Mouse (Mus musculus) thymus, postnatal 14 days (tissue): ENCODE data around the gene Nkx2-3.

Source experiments
- DNase-seq: peaks from one replicate; pipeline ENCODE4 v3.0.0; 2021

Nkx2-3 gene

GRCm38 (mm10) chr19:43605666-43606551, 6.2 kb upstream of the Nkx2-3 start:
- no peak for DNase-seq

- DNase-seq, result no peak
Observed at GRCm38 (mm10) chr19:43606552-43607530, 5.3 kb upstream of the Nkx2-3 start.

- DNase-seq, result no peak
Observed at GRCm38 (mm10) chr19:43607842-43608680, 4.1 kb upstream of the Nkx2-3 start.

DNA sequence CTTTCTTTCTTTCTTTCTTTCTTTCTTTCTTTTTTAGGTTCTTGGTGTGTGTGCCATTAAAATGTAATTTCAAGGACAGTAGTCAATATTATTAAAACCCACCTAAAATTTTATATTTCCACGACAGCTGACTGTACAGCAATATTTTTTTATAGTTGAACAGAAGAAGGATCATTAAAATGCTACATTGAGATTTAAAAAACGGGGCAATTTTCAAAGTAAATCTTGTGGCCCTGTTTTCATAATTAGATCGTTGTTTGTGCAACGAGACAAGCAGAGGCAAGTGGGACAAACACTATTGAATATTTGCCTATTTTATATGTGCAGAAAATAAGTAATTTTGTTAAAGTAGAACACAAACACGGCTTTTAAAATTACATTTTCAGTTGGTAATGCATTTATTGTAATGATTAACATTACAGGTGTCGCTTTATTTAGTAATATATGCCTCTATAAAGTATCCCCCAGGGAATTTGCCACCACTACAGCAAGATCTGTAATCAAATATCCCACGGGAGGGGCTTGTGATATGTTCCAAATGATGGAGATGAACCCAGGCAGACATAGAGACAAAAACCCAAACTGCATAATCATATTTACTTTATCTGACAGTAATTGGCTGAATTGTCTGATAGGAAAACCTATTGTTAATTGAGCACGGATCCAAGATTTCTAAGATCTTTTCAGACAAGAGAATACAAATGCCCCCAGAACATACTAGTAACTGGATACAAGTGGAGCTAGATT, 3.2 kb upstream of the Nkx2-3 start:
- no peak for DNase-seq

- no peak for DNase-seq
Observed at GRCm38 (mm10) chr19:43609458-43610330, 2.4 kb upstream of the Nkx2-3 start.

DNA sequence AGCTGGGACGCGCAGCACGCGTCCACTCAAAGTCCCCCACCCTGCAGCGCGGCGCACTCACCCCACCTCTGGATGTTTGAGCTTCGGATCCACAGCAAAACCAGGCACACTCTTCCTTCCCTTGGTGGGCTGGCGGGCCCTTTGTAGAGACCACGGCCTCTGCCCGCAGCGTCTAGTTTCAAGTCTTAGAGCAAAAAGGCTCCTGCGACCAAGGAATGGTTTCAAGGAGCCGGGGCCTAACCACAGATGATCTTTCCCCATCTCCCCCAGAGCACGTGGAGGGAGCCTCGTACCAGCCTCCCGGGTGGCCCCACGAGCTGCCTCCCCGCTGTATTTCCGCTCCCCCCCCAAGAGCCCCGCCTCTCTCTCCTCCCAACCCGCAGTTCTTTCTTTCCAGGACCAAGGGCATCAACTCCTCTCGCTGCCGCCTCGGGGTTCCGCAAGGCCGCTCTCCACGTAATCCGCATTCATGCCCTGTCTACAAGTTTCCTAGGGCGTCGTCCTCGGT, 1.7 kb upstream of the Nkx2-3 start:
- no peak for DNase-seq

DNA sequence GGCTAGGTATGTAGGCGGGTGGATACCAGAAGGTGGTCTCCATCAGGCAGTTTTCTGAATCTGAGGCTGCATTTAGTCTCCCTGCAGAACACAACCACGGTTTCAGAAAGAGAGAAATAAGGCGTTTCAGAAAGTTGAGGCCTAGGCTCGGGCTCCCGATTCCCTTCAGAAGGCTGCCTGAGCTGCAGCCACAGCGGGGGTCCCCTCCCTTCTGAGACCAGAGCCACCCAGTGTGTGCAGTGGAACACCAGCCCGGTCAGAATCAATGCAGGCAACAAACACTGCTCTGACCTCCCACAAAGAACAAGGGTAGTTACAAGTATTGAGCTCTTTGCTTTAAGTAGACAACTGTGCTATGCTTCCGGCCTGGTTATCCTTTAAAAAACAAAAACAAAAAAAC, 1.0 kb upstream of the Nkx2-3 start:
- no peak for DNase-seq

DNA sequence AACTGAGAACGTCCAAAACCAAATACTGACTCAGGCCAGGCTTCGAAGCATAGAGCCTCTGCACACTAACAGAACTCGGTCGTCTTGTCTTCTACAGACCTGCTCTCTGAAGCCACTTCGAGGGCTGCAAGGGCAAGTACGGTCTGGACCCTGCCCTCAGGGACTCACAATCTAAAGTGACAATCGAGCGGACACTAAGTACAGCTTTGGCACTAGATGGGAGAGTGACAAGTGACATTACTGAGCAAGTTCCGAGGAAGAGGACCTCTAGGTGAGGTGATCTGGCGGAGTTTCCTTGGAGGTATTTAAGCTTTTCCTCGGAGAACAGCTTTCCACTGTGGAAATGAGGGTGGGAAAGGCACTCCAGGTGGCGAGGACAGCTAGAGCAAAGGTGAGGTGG, 564 bp upstream of the Nkx2-3 start:
- DNase-seq, result no peak

- DNase-seq, result no peak
Observed at GRCm38 (mm10) chr19:43612501-43612971, 411 bp downstream of the Nkx2-3 start.

DNA sequence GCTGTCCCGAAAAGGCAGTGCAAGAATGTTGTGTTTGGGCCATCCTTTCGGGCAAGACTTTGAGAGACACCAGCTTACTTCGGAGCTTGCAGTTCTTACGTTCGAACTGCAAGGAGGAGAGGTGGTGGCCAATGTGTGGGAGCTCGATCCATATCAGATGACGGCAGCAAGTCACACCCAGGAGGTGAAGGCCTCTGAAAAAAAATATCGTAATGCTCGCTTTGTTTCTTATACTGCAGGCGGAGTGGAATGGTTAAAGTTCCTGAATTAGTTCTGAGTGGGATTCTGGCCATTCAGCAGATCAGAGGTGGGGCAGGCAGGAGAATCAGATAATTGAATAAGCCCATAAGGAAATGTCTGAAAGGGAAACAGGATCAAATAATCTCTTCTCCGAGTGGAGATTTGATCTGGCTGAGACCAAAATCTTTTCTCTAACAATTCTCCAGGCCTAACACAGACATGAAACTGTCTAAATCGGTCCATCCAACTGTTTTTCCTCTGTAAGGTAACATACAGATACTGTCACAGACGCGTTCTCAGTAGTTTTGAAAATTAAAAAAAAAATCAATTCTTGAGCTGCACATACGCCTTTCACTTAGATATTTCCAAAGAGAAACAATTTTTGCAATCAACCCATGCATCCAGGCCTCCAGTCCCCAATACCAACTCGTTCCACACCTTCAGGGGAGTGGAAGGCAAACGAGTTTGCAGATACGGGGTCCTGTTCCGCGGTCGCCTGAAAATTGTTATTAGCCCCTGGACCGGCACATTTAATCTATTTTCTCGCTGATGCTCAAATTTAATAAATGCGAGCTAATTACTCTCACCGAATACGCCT, 1.4 kb downstream of the Nkx2-3 start:
- DNase-seq, result no peak

DNA sequence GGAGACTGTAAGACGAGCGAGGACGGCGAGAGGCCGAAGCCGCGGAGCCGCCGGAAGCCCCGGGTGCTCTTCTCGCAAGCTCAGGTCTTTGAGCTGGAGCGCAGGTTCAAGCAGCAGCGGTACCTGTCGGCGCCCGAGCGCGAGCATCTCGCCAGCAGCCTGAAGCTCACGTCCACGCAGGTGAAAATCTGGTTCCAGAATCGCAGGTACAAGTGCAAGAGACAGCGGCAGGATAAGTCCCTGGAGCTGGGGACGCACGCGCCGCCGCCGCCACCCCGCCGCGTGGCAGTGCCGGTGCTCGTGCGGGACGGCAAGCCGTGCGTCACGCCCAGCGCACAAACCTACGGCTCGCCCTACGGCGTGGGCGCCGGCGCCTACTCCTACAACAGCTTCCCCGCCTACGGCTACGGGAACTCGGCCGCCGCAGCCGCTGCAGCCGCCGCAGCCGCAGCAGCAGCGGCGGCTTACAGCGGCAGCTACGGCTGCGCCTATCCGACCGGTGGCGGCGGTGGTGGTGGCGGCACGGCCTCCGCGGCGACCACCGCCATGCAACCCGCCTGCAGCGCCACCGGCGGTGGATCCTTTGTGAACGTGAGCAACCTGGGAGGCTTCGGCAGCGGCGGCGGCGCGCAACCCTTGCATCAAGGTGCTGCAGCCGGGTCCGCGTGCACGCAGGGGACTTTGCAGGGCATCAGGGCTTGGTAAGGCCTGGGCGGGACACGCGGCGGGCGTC, 2.4 kb downstream of the Nkx2-3 start:
- peak; percentile 49 for DNase-seq

DNA sequence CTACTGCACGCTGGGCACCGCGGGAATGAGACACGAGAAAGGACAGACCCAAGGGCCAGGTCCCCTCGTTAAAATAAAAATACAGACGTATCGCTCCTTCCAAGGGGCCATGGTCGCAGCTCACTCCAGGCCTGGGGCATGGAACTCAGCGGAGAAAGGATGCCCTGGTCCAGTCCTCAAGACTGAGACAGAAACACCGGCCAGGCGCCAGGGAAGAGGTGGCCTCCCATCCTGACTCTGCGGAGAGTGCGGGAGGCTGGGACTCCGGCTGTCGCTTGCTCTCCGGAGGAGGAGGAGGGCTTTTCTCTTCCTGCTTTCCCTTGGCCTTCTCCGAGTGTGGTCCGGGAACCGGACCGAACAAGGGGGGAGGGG, 2.9 kb downstream of the Nkx2-3 start:
- no peak for DNase-seq

- DNase-seq, result no peak
Observed at GRCm38 (mm10) chr19:43615571-43616414, 3.7 kb downstream of the Nkx2-3 start.

GRCm38 (mm10) chr19:43616415-43616861, 4.3 kb downstream of the Nkx2-3 start:
- no peak for DNase-seq

GRCm38 (mm10) chr19:43616889-43617288, 4.8 kb downstream of the Nkx2-3 start:
- no peak for DNase-seq

- DNase-seq, result no peak
Observed at GRCm38 (mm10) chr19:43617761-43618349, 5.7 kb downstream of the Nkx2-3 start.

GRCm38 (mm10) chr19:43618505-43619030, 6.4 kb downstream of the Nkx2-3 start:
- DNase-seq, result no peak
